Comparison of ENCODE assay signal across 10 mouse cellular contexts in genomic region chr10:5161394-5161872, GRCm38 (mm10).
DNase-seq lines count a peak whose midpoint lies in the region; ATAC-seq and TF ChIP-seq lines count a peak whose summit lies in the region.
"Had no signal": no experiment of that assay in that cellular context is flagged by ENCODE, and none has a peak within 500 bp of the region (broad histone marks: within the 10 kb centered on the region; RNA-seq: fewer than 3 reads in every experiment).

No protein-coding gene starts in this region.

- H3K4me1 ChIP-seq in hindbrain, embryonic 15.5 days (replicated peaks): no peaks in the 10 kb centered on the region
- no peaks in the 10 kb centered on the region for H3K4me1 ChIP-seq in limb, embryonic 14.5 days (ENCODE audit: control insufficient read depth, insufficient read depth, low read length)
- no peaks in the 10 kb centered on the region for H3K4me1 ChIP-seq in neural tube, embryonic 14.5 days (ENCODE audit: control insufficient read depth, insufficient read depth, low read length)
- H3K4me1 ChIP-seq: embryonic facial prominence, embryonic 12.5 days; limb, embryonic 15.5 days had no signal

- peaks cover 9% of the 10 kb centered on the region; the same call in 1 of the 2 replicates for H3K36me3 ChIP-seq in hindbrain, embryonic 15.5 days
- 0 out of 2 replicates have a peak, but pooled peaks cover 3% of the 10 kb centered on the region for H3K36me3 ChIP-seq in limb, embryonic 14.5 days (ENCODE audit: control insufficient read depth, insufficient read depth, low read length)
- H3K36me3 ChIP-seq in neural tube, embryonic 14.5 days (ENCODE audit: control insufficient read depth, insufficient read depth, low read length): no peaks in the 10 kb centered on the region
- H3K36me3 ChIP-seq: embryonic facial prominence, embryonic 12.5 days; limb, embryonic 15.5 days had no signal

- no peak overlapping the region for H3K27ac ChIP-seq in left cerebral cortex, adult 2 months
- no peak overlapping the region for H3K27ac ChIP-seq in hindbrain, embryonic 15.5 days (replicated peaks)
- no peak overlapping the region for H3K27ac ChIP-seq in limb, embryonic 14.5 days (replicated peaks; ENCODE audit: low read depth, low read length)
- H3K27ac ChIP-seq in neural tube, embryonic 14.5 days (ENCODE audit: low read depth, low read length): no peak overlapping the region
- H3K27ac ChIP-seq: embryonic facial prominence, embryonic 12.5 days; limb, embryonic 15.5 days had no signal

- no peaks in the 10 kb centered on the region for H3K9me3 ChIP-seq in hindbrain, embryonic 15.5 days
- H3K9me3 ChIP-seq in limb, embryonic 14.5 days (ENCODE audit: control insufficient read depth, low read length): no peaks in the 10 kb centered on the region
- H3K9me3 ChIP-seq in neural tube, embryonic 14.5 days (ENCODE audit: control insufficient read depth, low read length): no peaks in the 10 kb centered on the region
- H3K9me3 ChIP-seq: embryonic facial prominence, embryonic 12.5 days; limb, embryonic 15.5 days had no signal

- intact Hi-C loops in left cerebral cortex, adult 2 months (cut with DNase I): loop anchor here (5.0 kb wide), 1 partner anchor 549 kb away; the partner anchor contains the start of gene Esr1

- peak; percentile 65; the same call in 1 of the 2 replicates for ATAC-seq in hindbrain, embryonic 15.5 days (ENCODE audit: low FRiP score, low read depth)
- ATAC-seq in limb, embryonic 14.5 days (ENCODE audit: low FRiP score, low read depth): no peak
- peak; percentile 56; the same call in 1 of the 2 replicates for ATAC-seq in neural tube, embryonic 14.5 days (ENCODE audit: low read depth)

- H3K4me2 ChIP-seq in hindbrain, embryonic 15.5 days: no peak overlapping the region
- no peak overlapping the region for H3K4me2 ChIP-seq in limb, embryonic 14.5 days (replicated peaks; ENCODE audit: low read depth, low read length, severe bottlenecking)
- no peak overlapping the region for H3K4me2 ChIP-seq in neural tube, embryonic 14.5 days (ENCODE audit: low read depth, low read length)
- H3K4me2 ChIP-seq: embryonic facial prominence, embryonic 12.5 days; limb, embryonic 15.5 days had no signal

- DNase-seq in left cerebral cortex, adult 2 months (ENCODE audit: extremely low spot score in 1 of 2, low spot score in 2 of 2): no peak
- no peak for DNase-seq in left cerebral cortex, adult 8-10 months (ENCODE audit: low spot score in 2 of 2)
- peak; percentile 72 for DNase-seq in Muller cell, postnatal 12 days (ENCODE audit: inconsistent ontology term)
- peak; percentile 87 for DNase-seq in embryo, embryonic 10.5 days (ENCODE audit: low spot score)
- DNase-seq in limb, embryonic 14.5 days (ENCODE audit: low spot score): peak; percentile 86
- no peak for DNase-seq in right cerebral cortex, postnatal 25 days

- H3K27me3 ChIP-seq in hindbrain, embryonic 15.5 days: no peaks in the 10 kb centered on the region
- no peaks in the 10 kb centered on the region for H3K27me3 ChIP-seq in limb, embryonic 14.5 days (ENCODE audit: control insufficient read depth, insufficient read depth, low read length)
- no peaks in the 10 kb centered on the region for H3K27me3 ChIP-seq in neural tube, embryonic 14.5 days (ENCODE audit: control insufficient read depth, insufficient read depth, low read length)
- H3K27me3 ChIP-seq: embryonic facial prominence, embryonic 12.5 days; limb, embryonic 15.5 days had no signal

- 59% methylated on average over 12 of the region's 12 CpGs for WGBS in hindbrain, embryonic 15.5 days
- 58% methylated on average over 12 of the region's 12 CpGs for WGBS in limb, embryonic 14.5 days
- 58% methylated on average over 12 of the region's 12 CpGs for WGBS in neural tube, embryonic 14.5 days

- TF ChIP-seq CTCF in left cerebral cortex, adult 2 months (IDR thresholded peaks at IDR 0.05): peak; percentile 75

- no peak for TF ChIP-seq POLR2A in limb, embryonic 14.5 days (IDR thresholded peaks at IDR 0.05; ENCODE audit: borderline replicate concordance, extremely low read depth, insufficient read depth, insufficient read length)

- no peak overlapping the region for H3K4me3 ChIP-seq in left cerebral cortex, adult 2 months
- H3K4me3 ChIP-seq in hindbrain, embryonic 15.5 days: no peak overlapping the region
- H3K4me3 ChIP-seq in limb, embryonic 14.5 days (replicated peaks; ENCODE audit: low read length): no peak overlapping the region
- no peak overlapping the region for H3K4me3 ChIP-seq in neural tube, embryonic 14.5 days (ENCODE audit: low read depth, low read length)
- H3K4me3 ChIP-seq: embryonic facial prominence, embryonic 12.5 days; limb, embryonic 15.5 days had no signal

- no peak overlapping the region for H3K9ac ChIP-seq in hindbrain, embryonic 15.5 days
- no peak overlapping the region; the same call in 1 of the 2 replicates for H3K9ac ChIP-seq in limb, embryonic 14.5 days (ENCODE audit: low read depth, low read length, severe bottlenecking)
- no peak overlapping the region for H3K9ac ChIP-seq in neural tube, embryonic 14.5 days (replicated peaks; ENCODE audit: low read depth, low read length)
- H3K9ac ChIP-seq: embryonic facial prominence, embryonic 12.5 days; limb, embryonic 15.5 days had no signal

Comparison
In these comparisons a context has a peak if more than half of its experiments do, and no peak if none do; other contexts are left out.
1. DNase-seq: peak in Muller cell, postnatal 12 days (single experiment), embryo, embryonic 10.5 days (single experiment) and limb, embryonic 14.5 days (single experiment); none in left cerebral cortex, adult 2 months (0 of 2), left cerebral cortex, adult 8-10 months (0 of 2) and right cerebral cortex, postnatal 25 days (single experiment).